Mouse (Mus musculus): ENCODE data around the gene Herc4.

DNA sequence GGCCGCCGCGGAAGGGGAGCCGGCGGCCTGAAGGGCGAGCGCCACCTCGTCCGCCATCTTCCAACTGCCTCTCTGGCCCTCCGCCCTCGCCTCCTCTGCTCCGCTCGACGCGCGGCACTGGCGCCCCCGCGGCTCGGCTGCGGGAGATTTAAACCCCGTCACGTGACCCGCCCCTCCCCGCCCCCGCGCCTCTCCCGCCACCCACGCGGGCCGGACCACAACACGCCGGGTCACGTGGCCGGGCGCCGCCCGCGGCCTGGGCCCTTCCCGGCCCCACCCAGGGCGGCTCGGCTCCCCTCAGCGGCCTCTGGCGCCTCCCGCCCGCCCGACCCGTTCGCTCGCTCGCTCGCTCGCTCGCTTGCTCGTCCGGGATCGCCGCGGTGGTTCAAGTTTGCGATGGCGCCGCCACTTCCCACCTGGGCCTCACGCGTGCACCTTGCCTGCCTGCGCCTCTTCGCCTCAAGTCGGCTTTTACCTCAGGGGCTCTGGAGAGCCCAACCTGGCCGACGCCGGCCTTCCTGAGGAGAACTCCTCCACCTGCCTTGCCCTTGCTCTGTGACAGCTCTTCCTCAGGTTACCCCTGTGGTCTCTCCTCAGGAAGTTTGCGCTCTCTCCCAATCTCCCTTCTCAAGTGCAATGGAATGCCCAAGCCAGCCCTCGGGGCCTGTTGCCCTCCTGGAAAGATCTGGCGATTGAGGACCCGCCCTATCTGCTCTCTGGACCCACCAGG, 95.5 kb downstream of the Herc4 start:
- no peak; the same call in 1 of the 2 replicates for TF ChIP-seq CTCF (IDR thresholded peaks at IDR 0.05; ENCODE audit: low read depth)
- TF ChIP-seq EP300 (IDR thresholded peaks at IDR 0.05; ENCODE audit: low read depth) = no peak
